Mouse (Mus musculus): Measurements from ENCODE around the gene Btrc.

Gene Btrc

DNA sequence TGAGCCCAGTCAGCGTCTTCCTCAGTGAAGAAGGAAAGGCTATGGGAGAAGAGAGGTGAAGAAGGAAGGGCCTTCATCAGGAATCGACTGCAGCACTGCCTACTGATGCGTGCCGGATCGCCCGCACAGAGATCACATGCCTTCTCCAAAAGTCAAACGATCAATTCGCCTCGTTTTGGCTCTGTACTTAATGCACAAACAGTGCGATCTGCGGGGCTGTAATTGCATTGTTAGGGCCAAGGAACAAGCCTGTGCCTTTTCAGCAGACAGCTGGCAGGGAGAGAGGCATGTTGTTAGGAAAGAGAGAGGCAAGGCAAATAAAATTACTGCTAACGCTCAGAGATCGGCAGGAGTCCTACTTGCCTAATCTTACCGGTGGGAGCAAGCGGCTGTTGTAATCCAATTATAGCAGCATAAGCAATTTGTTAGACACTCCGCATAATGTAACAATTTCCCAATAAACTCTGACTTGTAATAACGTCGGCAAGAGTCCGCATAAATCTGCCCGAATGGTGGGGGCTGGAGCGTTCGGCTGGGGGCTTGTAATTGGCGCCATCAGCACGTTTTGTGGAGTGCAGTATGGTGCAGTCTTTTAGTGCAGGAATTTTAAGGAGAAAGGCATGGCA is 112.5 kb downstream of the Btrc start:
- DNase-seq: no peak

DNA sequence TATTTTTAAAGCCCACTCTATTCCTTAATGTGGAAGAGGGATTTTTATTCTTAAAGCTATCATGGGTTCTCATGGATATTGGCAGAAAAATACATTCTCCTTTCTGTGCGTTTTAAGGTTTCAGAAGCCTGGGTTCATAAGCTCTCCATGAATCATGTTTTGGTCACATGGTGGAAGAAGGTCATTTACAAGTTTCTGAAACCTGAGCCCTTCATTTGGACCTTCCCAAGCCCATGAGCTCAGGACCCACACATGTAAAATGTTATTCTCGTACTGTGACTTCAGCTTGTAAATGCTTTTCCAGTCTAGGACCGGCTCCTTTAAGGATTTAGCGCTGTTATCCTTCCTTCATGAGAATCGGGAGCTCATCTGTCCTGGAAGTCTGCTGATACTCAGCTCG is 116.0 kb downstream of the Btrc start:
- no peak for DNase-seq

DNA sequence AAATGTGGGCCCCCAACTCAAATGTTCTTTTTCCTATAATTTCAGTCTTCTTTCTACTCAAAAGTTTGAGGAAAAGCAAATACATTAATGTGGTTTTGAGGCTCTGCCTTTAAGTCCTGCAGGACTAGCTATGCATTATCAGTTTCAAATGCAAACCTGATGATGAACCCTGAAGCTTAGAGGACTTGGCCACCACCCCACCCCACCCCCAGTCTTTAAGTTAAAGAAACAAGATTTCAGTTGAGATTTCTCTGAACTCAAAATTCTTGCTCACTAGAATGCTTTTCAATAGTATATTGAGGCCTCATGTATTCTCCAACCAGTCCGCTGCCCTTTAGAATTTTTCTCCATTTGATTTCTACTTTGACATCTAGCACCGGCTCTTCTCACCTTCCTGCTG is 117.0 kb downstream of the Btrc start:
- DNase-seq: no peak

DNA sequence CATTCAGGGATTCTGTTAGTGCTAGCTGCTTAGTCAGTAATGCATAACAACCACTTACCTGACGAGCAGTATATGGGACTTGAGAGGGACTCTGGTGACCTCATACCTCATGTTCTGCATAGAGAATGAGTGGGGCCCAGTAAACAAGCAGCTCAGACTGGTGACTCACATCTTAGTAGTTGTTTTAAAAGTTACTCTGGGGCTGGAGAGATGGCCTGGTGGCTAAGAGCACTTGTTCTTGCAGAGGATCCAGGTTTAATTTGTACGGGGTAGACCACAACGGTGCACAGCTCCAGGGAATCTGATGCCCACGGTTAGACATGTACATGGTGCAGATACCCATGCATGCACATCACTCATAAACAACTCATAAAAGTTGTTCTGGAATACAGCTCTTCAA is 117.4 kb downstream of the Btrc start:
- no peak for DNase-seq

DNA sequence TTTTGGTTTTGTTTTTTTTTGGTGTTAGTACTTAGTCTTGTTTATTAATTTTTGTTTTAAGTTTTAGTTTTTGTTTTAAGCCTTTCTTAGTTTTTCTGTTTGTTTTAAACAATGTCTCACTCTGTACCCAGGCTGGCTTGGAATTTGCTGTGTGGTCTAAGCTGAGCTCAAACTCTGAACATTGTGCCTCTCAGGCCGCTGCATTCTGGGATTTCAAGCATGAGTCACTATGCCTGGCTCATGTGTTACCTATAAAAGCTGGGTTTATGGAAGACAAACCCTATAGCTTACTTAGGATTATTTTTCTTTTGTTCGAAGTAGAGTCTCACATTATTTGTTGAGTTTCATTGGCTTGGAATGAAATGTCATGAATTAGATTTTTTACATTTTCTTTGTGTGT is 119.9 kb downstream of the Btrc start:
- no peak for DNase-seq

DNA sequence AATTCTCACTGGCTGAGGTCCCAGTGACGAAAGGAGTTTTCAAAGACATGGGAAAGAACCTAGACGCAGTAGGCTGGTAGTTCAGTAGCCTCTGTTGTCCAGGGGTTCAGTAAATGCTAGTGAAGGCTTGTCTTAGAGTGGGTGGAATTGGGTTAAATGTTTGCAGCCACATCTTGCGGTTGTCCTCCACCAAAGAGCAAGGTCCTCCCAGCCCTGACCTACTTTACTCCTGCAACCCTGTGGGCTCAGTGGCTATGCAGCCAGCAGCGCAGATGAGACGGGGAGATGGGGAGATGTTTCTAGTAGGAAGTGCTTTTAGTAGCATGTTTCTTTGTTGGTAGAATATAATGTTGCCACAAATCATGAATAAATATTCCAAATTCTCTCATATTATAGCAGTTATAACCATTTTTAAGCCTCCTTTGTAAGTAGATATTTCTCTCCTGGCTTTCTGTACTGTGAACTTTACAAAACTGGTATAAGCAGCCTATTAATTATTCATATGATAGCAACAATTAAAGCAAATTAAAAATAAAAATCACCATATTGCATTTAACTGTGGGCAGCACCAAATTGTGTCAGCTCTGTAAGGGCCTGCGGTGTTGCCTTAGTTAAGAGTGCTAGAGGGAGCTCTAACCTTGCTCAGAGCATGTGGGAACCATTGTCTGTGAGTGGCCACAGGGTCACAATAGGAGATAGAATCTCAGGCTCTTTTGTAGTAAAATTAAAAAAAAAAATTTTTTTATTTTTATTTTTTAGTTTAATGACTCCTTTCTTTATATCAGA is 122.9 kb downstream of the Btrc start:
- DNase-seq: no peak

DNA sequence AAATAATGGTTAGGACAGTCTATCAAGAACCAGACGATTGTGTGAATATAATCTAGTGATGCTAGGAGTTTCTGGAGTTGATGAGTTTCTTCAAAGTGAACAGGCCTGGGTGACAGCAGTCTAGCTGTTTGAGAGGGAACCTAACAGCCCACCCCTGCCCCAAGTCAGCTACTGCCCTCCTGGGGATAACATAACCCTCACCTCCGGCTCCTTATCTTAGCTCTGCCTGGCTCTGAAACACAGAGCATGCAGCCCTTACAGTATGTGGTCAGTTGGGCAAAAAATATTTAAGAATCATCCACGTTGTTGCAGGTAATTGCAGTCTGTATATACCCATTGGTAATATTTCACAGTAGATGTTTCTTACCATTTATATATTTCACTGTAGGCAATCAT is 123.5 kb downstream of the Btrc start:
- no peak for DNase-seq

DNA sequence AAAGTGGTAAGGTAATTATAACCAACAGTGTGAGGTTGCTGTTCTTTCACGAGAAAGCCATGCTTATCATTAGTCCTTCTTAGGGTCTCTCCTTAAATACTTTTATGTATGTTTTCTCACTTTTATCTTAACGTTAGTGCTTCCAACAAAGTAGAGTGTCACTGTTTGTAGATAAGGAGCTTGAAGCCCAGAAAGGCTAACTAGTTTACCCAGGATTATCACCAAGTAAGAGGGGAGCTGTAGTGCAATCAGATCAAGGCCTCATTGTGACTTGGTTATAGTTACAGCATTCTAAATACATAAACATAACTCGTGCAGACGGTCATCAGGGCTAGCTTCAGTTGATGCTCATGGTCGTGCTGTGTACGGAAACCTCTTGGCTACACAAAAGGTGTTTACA is 126.4 kb downstream of the Btrc start:
- no peak for DNase-seq

DNA sequence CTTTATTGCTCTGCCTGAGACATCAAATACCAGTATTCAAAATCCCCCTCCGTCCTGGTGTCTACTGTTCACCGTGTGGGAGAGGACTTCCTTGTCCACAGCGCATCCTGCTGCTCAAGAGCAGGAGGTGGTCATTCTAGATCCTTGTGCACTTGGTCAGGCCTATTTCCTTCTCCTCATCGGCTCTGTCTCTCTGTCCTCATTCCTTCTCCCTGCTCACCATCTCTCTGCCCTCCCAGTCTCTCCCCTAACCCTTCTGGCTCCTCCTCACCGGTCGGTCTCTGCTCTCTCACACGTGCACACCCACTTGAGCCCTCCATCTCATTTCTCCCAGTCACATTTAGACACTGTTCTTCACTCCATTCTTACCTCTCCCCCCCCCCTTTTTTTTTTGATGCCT is 127.7 kb downstream of the Btrc start:
- DNase-seq: no peak

DNA sequence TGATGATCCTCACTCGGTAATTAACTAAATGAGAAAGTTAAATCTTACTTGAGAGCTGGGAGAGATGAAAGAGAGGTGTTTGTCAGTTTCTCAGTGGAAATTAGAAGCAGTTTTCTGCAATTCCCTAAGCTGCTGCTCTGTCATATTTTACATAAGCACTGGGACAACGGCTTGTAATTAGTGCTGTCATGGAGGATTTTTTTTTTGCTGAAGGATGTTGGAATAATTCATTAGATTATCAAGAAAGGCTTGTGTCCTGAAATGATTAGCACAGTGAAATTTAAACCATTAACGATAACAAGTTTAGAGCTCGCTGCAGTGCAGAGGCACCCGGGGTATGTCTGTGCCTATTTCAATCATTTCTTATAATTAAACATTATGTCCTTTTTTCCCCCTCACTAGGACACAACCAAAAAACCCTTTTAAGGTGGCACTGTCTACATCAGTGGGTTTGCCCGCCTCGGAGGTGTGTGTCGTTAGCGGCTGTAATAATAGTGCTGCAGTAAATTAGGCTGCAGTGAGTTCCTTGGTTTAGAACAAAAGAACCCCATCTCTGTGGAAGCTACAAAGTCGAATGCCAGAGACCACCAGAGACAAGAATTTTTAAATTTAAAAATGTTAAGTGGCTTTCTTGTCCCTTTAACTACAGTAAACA is 130.7 kb downstream of the Btrc start:
- no peak for DNase-seq

DNA sequence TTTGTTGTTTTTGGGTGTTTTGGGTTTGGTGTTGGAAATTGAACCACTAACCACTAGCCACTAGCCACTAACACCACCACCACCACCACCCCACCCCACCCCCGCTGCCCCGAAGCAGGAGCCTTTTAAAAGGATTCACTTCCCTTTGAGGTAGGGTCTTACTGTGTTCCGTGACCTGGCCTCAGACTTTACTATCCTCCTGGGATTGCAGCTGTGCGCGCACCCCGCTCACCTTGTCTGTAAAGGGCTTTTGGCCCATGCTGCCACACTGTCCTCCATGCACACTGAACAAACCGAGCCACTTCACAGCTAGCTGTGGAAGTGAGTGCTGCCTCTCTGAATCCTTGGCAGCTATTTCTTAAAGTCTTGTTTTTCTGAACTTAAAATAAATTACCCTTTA is 141.9 kb downstream of the Btrc start:
- DNase-seq: no peak

DNA sequence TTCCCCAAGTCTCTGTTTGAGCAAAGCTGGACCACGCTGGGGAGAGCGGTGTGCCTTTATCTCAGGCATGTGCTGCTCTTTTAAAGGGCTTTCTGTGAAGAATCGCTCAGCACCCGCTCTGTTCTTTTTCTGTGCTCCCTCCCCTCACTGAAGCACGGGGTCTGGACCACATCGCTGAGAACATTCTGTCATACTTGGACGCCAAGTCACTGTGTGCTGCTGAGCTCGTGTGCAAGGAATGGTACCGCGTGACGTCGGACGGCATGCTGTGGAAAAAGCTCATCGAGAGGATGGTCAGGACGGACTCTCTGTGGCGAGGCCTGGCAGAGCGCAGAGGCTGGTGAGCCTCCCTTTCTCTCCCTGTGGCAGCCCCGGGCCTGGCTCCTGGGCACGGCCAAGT is 144.0 kb downstream of the Btrc start:
- no peak for DNase-seq

DNA sequence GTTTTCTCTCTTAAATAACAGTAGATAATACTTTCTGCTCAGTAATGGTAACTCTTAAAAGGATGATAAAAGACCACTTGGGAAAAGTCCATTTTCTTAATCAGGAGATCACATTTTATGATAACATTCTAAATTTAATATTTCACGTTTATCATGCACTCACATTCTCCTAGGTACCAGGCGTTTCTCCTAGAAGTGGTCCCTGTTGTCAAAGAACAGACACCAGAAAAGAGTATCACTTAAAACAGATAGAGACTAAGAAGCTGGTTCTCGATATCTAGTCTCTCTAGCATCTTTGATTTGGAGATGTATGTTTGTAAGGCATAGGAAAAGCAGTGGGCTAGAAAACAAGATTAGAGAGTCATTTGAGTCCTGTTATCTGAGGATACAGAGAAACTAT is 147.1 kb downstream of the Btrc start:
- DNase-seq: no peak

DNA sequence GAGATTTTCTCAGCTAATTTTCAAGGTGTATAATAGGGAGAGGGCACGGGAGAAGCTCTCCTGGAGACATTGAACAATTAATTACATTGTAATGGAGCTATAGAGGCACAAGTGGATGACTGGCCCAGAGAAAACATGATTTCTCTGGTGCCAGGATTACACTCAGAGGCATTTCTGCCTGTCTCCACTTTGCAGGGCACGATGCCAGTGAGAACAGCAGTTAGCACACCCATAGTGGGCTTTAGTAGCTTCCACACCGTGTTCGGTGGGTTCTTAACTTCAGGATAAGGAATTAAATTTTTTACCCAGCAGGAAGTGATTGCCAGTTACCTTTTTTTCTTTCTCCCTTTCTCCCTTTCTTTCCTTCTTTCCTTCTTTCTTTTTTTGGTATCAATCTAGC is 147.9 kb downstream of the Btrc start:
- no peak for DNase-seq

DNA sequence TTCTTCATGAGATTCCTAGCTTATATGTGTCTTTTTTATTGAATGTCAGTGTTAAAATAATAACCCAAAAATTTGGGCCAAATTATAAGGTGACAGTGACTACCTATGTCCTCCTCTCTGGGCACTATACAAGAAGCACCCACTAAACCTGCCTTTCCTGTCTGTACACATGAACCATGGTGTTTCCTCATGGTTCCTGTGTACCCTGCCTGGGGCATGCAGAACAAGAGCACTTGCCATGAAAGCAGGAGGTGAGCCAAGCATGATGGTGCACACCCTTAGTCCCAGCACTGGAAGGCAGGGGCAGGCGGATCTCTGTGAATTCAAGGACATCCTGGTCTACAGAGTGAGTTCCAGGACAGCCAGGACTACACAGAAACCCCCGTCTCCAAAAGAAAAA is 151.8 kb downstream of the Btrc start:
- no peak for DNase-seq

DNA sequence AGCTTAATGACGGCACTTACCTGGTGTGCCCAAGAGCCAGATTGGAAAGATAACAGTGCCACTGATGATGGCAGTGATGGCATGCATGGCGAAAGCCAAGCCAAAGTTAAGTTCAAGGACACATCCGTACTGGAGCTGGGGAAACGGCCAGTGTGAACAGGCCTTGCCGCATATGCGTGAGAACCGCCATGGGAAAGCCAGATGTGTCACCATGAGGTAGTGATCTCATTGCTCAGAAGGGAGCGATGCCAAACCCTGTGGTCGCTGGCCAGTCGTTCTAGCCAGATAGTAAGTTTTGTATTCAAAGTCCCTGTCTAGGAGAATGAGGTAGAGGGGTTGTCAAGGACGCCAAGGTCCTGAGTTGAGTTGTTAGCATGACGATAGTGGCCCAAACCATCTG is 152.7 kb downstream of the Btrc start:
- no peak for DNase-seq

DNA sequence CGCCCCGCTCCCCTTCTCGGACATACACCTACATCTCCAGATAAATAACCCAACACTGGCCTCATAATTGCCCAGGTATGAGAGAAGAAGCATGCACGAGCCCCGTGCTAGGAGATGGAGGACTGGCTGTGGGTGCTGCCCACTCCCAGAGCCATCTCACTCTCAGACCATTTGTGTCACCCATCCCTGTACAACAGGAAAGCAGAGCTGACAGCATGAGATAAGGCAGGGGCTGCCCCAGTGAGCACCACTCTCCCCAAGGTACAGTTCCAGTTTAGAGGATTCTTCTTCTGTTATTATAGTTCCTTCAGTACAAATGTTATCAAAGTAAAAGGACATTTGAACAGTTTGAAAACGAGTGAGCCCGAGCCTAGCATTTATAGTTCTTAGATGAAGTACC is 163.8 kb downstream of the Btrc start:
- no peak for DNase-seq

DNA sequence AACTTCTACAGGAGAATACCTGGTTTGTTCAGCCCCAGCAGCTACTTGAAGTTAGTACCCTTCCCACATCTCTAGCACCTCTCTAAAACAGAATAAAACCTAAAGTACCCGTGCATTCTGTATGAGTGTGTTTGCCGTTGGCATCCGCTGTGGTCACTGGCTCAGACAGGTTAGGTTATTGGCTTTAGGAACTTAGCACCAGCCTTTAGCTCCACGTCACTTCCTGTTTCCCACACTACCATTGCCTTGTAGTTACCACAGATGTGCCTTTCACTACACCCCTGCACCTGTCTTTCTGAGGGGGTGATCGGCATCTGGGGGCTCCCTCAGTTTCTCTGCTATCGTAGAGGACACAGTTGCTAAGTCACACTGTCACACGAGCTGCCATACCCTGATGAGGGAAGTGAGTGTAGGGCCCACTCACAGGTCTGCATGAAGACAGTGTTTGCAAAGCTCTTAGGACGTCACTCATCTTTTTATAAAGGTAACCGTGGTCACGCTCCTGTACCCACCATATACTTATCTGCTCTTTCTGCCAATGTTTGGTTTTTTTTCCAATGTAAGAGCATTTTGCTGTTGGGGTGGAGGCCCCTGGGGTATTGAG is 164.5 kb downstream of the Btrc start:
- no peak for DNase-seq

DNA sequence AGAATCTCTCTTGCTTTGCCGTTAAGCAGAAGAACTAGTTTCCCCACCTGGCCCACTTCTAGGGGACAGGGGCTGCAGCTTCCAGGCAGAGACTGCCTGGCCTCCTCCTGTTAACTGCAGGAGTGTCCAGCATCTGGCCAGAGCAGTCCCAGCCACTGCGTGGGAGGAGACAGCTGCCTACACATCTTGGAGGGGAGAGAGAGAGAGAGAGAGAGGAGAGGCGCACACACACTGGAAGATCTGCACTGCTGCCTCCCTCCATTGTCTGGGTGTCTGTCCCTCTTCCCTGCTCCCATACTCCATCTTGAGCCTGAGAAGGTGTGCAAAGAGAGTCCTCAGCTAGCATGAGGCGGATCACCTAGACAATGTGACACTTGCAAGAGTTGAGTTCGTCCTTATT is 165.8 kb downstream of the Btrc start:
- DNase-seq: no peak

DNA sequence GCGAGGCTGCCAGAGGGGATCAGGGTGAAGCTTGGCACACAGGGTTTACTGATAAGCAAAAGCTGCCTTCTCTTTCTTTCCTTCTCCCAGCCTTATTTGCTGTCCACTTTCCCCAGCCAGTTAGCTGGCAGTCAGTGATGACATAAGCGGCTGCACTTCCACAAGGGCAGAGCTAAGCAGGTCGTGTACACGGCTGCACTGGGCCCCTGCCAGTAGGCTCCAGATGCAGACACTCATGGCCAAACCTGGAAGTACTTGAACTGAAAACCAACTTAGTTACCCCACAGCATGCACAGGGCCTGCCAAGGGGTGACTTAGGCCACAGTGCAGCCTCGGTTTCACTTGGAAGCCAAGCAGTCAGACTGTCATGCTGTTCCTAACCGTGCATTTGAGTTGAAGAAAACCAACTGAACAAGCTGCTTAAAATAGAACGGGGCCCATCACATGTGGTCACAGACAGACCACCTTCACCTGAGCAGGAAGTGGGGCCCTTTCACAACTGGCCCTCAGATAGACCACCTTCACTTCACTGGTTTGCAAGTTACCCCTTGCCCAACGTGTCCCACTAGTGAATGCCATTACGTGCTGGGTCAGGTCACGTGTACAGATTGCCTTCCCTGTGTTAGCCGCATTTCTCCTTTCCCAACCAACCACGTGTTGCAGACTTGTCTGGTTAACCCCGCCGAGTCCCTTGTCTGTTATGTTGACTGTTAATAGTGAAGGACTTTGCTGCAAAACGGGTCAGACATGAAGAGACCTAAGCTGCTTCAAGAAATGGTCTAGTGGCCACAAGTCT is 166.9 kb downstream of the Btrc start:
- no peak for DNase-seq

DNA sequence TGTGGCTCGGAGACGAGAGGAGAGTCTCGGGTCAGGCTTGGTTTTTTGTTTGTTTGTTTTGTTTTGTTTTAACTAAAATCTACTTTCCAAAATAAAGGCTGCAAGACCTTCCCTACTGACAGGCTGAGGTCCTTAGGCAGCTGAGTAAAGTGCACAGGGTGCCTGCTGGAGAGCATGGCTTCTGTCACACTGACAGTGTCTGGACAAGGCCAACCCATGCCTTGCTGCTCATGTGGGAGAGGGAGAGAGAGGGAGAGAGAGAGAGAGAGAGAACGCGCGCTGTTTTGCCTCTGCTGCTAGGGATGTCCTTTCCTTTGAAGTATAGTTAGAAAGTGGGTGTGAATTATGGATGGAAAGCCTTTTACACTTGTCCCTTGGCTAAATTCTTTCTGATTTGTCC is 168.0 kb downstream of the Btrc start:
- no peak for DNase-seq

DNA sequence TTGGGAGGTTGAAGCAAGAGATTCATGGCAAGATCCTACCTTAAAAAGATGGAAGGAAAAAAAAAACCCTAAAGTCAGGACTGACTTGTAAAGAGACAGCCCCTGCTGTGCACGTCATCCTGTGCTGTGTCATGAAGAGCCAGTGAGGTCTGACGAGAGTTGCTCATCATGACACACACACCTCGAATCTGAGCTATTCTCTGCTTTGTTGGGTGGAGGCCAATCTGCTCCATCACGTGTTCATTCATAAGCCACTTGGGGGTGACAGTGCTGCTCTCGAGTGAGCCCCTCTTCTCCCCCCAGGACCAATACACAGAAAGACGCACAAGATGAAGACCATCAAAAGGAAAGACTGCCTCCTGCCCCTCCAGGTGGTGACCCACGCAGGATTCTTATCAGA is 170.1 kb downstream of the Btrc start:
- no peak for DNase-seq

DNA sequence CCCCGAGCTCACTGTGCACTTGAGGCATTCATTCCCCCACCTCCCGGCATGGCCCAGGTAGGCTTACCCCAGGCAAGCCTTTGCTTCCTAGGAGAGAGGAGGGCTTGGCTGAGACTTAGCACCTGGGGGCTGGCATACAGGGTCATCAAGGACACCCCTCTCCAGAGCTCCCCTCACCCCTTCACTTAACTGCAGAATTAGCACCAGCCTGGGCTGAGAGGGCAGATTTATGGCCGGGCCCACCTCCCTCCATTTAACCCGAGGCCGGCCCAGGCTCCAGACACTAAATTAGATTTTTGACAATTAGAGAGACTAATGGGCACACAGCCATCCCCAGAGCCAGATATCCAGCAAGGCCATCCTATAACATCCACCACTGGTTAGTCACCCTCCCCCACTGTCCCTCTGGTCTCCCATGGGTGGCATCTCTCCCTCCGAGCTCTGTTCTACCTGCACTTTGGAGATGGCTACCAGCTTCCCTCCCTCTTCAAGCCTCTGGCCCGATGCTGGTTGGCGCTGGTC is 171.7 kb downstream of the Btrc start:
- no peak for DNase-seq
